8 mouse cellular contexts compared by ENCODE assay signal in the genomic region with DNA sequence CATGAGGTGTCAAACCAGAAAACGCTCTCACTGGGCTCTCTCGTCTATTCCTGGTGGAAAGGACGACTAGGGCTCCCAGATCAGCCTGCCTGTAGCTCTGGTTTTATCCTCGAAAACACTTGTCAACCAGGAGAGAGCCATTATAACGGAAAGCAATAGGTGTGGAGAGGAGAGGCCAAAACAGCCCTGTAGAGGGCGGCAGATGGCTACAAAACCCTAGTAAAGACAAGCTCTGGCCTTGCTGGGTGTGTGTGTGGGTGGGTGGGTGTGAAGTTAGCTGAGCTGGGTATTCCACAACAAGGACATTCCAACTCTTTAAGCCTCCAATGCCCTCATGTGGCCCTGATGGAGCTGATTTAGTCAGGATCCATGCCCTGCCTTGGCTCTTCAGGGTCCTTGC. TPM values are rescaled to one million over a fixed set of nuclear protein-coding genes. Genes with fewer than 3 reads are reported as not detected.
DNase-seq lines count a peak whose midpoint lies in the region; ATAC-seq lines count a peak whose summit lies in the region.

No protein-coding gene starts in this region.

- peaks cover 60% of the 10 kb centered on the region for H3K36me3 ChIP-seq in neural tube, embryonic 13.5 days

- H3K27me3 ChIP-seq in neural tube, embryonic 13.5 days = no peaks in the 10 kb centered on the region

- H3K4me2 ChIP-seq in neural tube, embryonic 13.5 days = no peak overlapping the region

- no peak overlapping the region for H3K27ac ChIP-seq in neural tube, embryonic 13.5 days (replicated peaks)

- peaks cover 11% of the 10 kb centered on the region for H3K4me1 ChIP-seq in neural tube, embryonic 13.5 days (replicated peaks)

- ATAC-seq in frontal cortex, adult (ENCODE audit: low TSS enrichment) = peak; percentile 66
- peak; percentile 52; the same call in 1 of the 2 replicates for ATAC-seq in neural tube, embryonic 13.5 days (ENCODE audit: low read depth)
- no peak for ATAC-seq in megakaryocyte, adult 5-6 weeks (ENCODE audit: poor library complexity, severe bottlenecking)

- H3K9me3 ChIP-seq in neural tube, embryonic 13.5 days = no peaks in the 10 kb centered on the region

- no peak overlapping the region for H3K4me3 ChIP-seq in neural tube, embryonic 13.5 days

- WGBS in neural tube, embryonic 13.5 days = 67% methylated on average over 6 of the region's 6 CpGs

- H3K9ac ChIP-seq in neural tube, embryonic 13.5 days = peak overlapping the region; percentile 5; the same call in 1 of the 2 replicates

- DNase-seq in frontal cortex, postnatal 10 days (ENCODE audit: low spot score in 2 of 2) = no peak
- peak; percentile 44 to 65 for DNase-seq in right cerebral cortex, adult 2 months (ENCODE audit: low spot score in 2 of 2)
- no peak for DNase-seq in right cerebral cortex, postnatal 14 days
- DNase-seq in embryo, embryonic 10 days (ENCODE audit: low spot score) = peak; percentile 42
- DNase-seq in layer of hippocampus, adult 9-11 months = peak; percentile 48

RNA-seq across cellular contexts. Expression of gene Upf1, which starts 9.4 kb away (rescaled TPM):
- polyA plus RNA-seq in neural tube, embryonic 13.5 days (2015; fragmentation: Nextera tagmentation; extraction: Ambion mirVana) = 16.3 and 17.3 TPM in 2 replicates
- 10.9 and 11.7 TPM in 2 replicates for total RNA-seq in megakaryocyte, adult 5-6 weeks (2015)
- total RNA-seq in megakaryocyte, adult 5-6 weeks (2017) = 24.4 and 30.7 TPM in 2 replicates

RNA-seq across cellular contexts. Expression of gene Gdf1, which starts 14.1 kb away (rescaled TPM):
- 2.4 and 3.3 TPM in 2 replicates for polyA plus RNA-seq in neural tube, embryonic 13.5 days (2015; fragmentation: Nextera tagmentation; extraction: Ambion mirVana)
- not detected in 2 replicates for total RNA-seq in megakaryocyte, adult 5-6 weeks (2015)
- not detected in 2 replicates for total RNA-seq in megakaryocyte, adult 5-6 weeks (2017)

RNA-seq across cellular contexts. Expression of gene Cers1, which starts 28.1 kb away (rescaled TPM):
- 23.3 and 26.2 TPM in 2 replicates for polyA plus RNA-seq in neural tube, embryonic 13.5 days (2015; fragmentation: Nextera tagmentation; extraction: Ambion mirVana)
- total RNA-seq in megakaryocyte, adult 5-6 weeks (2015) = not detected in 2 replicates
- total RNA-seq in megakaryocyte, adult 5-6 weeks (2017) = not detected in 2 replicates

RNA-seq across cellular contexts. Expression of gene Comp, which starts 29.7 kb away (rescaled TPM):
- 0.55 and 1.8 TPM in 2 replicates for polyA plus RNA-seq in neural tube, embryonic 13.5 days (2015; fragmentation: Nextera tagmentation; extraction: Ambion mirVana)
- not detected in 2 replicates for total RNA-seq in megakaryocyte, adult 5-6 weeks (2015)
- total RNA-seq in megakaryocyte, adult 5-6 weeks (2017) = 0.12 TPM in 1 of 2 replicates, not detected in the other

RNA-seq across cellular contexts. Expression of gene Cope, which starts 41.4 kb away (rescaled TPM):
- 271 and 278 TPM in 2 replicates for polyA plus RNA-seq in neural tube, embryonic 13.5 days (2015; fragmentation: Nextera tagmentation; extraction: Ambion mirVana)
- 163 and 178 TPM in 2 replicates for total RNA-seq in megakaryocyte, adult 5-6 weeks (2015)
- 89.1 and 96.1 TPM in 2 replicates for total RNA-seq in megakaryocyte, adult 5-6 weeks (2017)

Comparison
In these comparisons a context has a peak if more than half of its experiments do, and no peak if none do; other contexts are left out.
1. DNase-seq: peak in right cerebral cortex, adult 2 months (2 of 2), embryo, embryonic 10 days (single experiment) and layer of hippocampus, adult 9-11 months (single experiment); none in frontal cortex, postnatal 10 days (0 of 2) and right cerebral cortex, postnatal 14 days (single experiment).